Mouse (Mus musculus) midbrain, embryonic 13.5 days (tissue): ENCODE results near the gene Mug1. TPM values are rescaled to one million over a fixed set of nuclear protein-coding genes. Genes with fewer than 3 reads are reported as not detected.
"Not testable (repeated sequence)": the region's sequence is repeated elsewhere in the genome, so short reads cannot be mapped to it uniquely, and the experiment has no call there.

Experiments
- ATAC-seq: fragments of 200-750 bp; cut with Nextera tagmentation; 2 replicates; pipeline ENCODE4 v1.8.0; 2017; ENCODE audit warnings: mild to moderate bottlenecking, moderate TSS enrichment, moderate library complexity
- H3K27ac ChIP-seq: fragments of 300-500 bp; sonication (generic); 2 replicates; pipeline ENCODE4 v1.5.1; 2015; ENCODE audit warnings: inconsistent platforms, mild to moderate bottlenecking, moderate library complexity
- H3K27me3 ChIP-seq: fragments of 300-500 bp; sonication (generic); 2 replicates; pipeline ENCODE4 v1.6.1; 2015; ENCODE audit warnings: mild to moderate bottlenecking, inconsistent platforms
- H3K36me3 ChIP-seq: fragments of 300-500 bp; sonication (generic); 2 replicates; pipeline ENCODE4 v1.6.1; 2015; ENCODE audit warnings: mild to moderate bottlenecking, inconsistent platforms
- H3K4me1 ChIP-seq: fragments of 300-500 bp; sonication (generic); replicated peaks from 2 replicates; pipeline ENCODE4 v1.6.1; 2015; ENCODE audit warnings: inconsistent platforms
- H3K4me2 ChIP-seq: fragments of 300-500 bp; sonication (generic); replicated peaks from 2 replicates; pipeline ENCODE4 v1.6.1; 2015; ENCODE audit warnings: moderate library complexity, mild to moderate bottlenecking, inconsistent platforms
- H3K4me3 ChIP-seq: fragments of 300-500 bp; sonication (generic); replicated peaks from 2 replicates; pipeline ENCODE4 v1.5.1; 2015; ENCODE audit warnings: mild to moderate bottlenecking, inconsistent platforms
- H3K9ac ChIP-seq: fragments of 300-500 bp; sonication (generic); replicated peaks from 2 replicates; pipeline ENCODE4 v1.6.1; 2015; ENCODE audit warnings: mild to moderate bottlenecking, inconsistent platforms
- H3K9me3 ChIP-seq: fragments of 300-500 bp; sonication (generic); 2 replicates; pipeline ENCODE4 v1.6.1; 2016; ENCODE audit warnings: mild to moderate bottlenecking, inconsistent platforms
- WGBS: fragments of 180-500 bp; shearing (Covaris S2); methylation state at CpG from one replicate; pipeline ENCODE4 v1.1.7; 2015; 5-methylcytosine and 5-hydroxymethylcytosine counted together
- polyA plus RNA-seq: library from polyadenylated mRNA; unstranded; fragments of >200 nt; fragmentation: Nextera tagmentation; extraction: Ambion mirVana; gene quantifications from 2 replicates; pipeline ENCODE4 v1.2.1, GENCODE M21; 2015

The Mug1 gene
- polyA plus RNA-seq = not detected in 2 replicates

DNA sequence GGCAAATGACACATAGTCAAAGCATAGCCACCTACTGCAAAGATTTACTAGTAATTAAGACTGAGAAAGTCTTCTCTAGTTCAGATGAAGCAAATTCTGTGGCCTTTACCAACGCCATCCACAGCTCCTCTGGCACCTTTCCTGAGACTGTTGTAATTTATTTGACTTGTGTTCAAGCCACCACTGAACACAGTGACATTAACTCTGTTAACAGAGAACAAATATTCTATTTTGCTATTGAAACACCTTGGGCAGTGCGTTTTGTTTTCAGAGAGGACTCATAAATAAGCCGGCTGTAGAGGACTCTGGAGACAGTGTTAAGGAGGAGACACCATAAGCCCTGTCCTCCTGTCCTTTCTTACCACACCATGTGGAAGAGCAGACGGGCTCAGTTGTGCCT, at the start of gene Mug1:
Mug1 (plus strand) TSS at position 271 of the 400 bp plus-strand sequence.
- ATAC-seq, H3K4me1 ChIP-seq, H3K27ac ChIP-seq, H3K36me3 ChIP-seq, H3K9ac ChIP-seq, H3K9me3 ChIP-seq, H3K27me3 ChIP-seq, H3K4me2 ChIP-seq, H3K4me3 ChIP-seq: not testable (repeated sequence)
- WGBS = 82% methylated on average over 4 of the region's 4 CpGs

DNA sequence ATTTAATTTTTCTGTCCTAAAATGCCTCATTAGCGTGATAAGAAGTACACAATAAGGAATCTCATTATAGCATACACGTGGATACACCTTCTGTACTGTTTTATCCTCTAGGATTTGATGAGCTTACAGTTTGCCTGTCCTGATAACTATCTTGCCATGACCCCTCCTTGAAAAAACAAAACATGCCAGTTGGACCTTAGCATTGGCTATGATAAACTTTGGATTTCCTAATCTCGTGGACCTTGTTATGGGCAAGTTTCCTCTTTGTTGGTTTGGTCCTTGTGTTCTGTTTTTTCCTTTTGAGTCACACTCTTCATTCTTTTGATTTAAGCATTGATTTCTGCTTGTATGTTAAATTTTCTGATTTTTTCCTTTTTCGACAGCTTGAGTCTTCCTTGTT, 10.3 kb upstream of the Mug1 start:
- no peak overlapping the region for H3K9ac ChIP-seq
- H3K4me2 ChIP-seq = no peak overlapping the region
- ATAC-seq = no peak
- no peaks in the 10 kb centered on the region for H3K36me3 ChIP-seq
- no peaks in the 10 kb centered on the region for H3K4me1 ChIP-seq
- 79% methylated on average over 4 of the region's 4 CpGs for WGBS
- no peaks in the 10 kb centered on the region for H3K27me3 ChIP-seq
- H3K4me3 ChIP-seq = no peak overlapping the region
- H3K27ac ChIP-seq = no peak overlapping the region
- peaks cover 12% of the 10 kb centered on the region for H3K9me3 ChIP-seq

DNA sequence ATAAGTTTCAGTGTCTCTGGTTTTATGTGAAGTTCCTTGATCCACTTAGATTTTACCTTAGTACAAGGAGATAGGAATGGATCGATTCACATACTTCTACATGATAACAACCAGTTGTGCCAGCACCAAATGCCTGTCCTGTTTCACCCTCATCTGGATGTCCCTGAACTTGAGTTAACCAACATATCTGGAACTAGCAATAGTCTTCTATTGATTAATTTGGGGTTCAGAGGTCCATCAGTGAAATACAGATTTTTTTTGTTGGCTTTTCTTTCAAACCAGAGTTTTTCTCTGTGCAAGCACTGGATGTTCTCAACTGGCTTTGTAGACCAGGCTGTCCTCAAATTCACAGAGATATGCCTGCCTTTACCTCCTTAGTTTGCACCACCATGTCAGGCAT, 2.0 kb upstream of the Mug1 start:
- no peak overlapping the region for H3K9ac ChIP-seq
- H3K27me3 ChIP-seq = no peaks in the 10 kb centered on the region
- no peaks in the 10 kb centered on the region for H3K4me1 ChIP-seq
- WGBS = 82% methylated on average over 1 of the region's 1 CpGs
- peaks cover 7% of the 10 kb centered on the region; the same call in 1 of the 2 replicates for H3K9me3 ChIP-seq
- no peaks in the 10 kb centered on the region for H3K36me3 ChIP-seq
- H3K4me2 ChIP-seq = no peak overlapping the region
- no peak for ATAC-seq
- no peak overlapping the region for H3K4me3 ChIP-seq
- H3K27ac ChIP-seq = no peak overlapping the region

DNA sequence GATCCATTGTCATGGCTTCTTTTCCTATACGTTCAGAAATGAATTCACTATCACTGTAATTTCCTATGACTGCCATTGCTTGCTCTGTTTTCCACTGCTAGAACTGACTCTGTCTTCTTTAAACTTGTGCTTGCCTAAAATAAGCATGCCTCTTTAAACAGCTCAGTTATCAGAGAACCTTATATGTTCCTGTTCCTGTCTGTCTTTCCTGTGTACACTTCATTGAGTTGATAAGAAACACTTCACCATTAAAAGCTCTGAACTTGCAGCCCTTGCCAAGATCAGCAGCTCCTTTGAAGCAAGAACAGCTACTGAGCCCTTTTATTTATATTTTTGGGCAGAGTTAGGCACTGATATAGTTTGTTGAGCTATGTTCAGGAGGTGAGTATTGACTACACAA, 10.0 kb downstream of the Mug1 start:
- Histone ChIP-seq H3K9me3 (no peaks in the 10 kb centered on the region; the same call in 1 of the 2 replicates), H3K4me1 (no peaks in the 10 kb centered on the region), H3K9ac (no peak overlapping the region), H3K27me3 (no peaks in the 10 kb centered on the region), H3K27ac (no peak overlapping the region), H3K36me3 (no peaks in the 10 kb centered on the region), H3K4me3 (no peak overlapping the region), H3K4me2 (no peak overlapping the region)
- 55% methylated on average over 1 of the region's 1 CpGs for WGBS
- no peak for ATAC-seq

Other genes starting within 250 kb of the Mug1 start
- 6.9 and 7.2 TPM in 2 replicates for gene A2m, start 203.2 kb upstream of the Mug1 start, polyA plus RNA-seq
- not detected in 2 replicates for gene Gm7298, start 105.6 kb upstream of the Mug1 start, polyA plus RNA-seq
- not detected in 2 replicates for gene Mug2, start 168.2 kb downstream of the Mug1 start, polyA plus RNA-seq